Mouse (Mus musculus): ENCODE data around the gene Neurl1a. TPM values are rescaled to one million over a fixed set of nuclear protein-coding genes. Genes with fewer than 3 reads are reported as not detected.

The Neurl1a gene
- polyA plus RNA-seq, 1 experiment from 2014 or later, result 8.7 TPM

GRCm38 (mm10) chr19:47148267-47148847 lies 30.3 kb upstream of the Neurl1a start:
- Histone ChIP-seq H3K4me2 (replicated peaks) (no peak overlapping the region), H3K4me3 (no peak overlapping the region), H3K9ac (no peak overlapping the region), H3K36me3 (no peaks in the 10 kb centered on the region), H3K27ac (no peak overlapping the region), H3K4me1 (0 out of 2 replicates have a peak, but pooled peaks cover 4% of the 10 kb centered on the region), H3K9me3 (no peaks in the 10 kb centered on the region), H3K27me3 (0 out of 2 replicates have a peak, but pooled peaks cover 3% of the 10 kb centered on the region)
- 75% methylated on average over 5 of the region's 5 CpGs for WGBS
- ATAC-seq (ENCODE audit: insufficient number of reproducible peaks, insufficient read depth, low FRiP score, low TSS enrichment), result no peak

GRCm38 (mm10) chr19:47149854-47150253 lies 28.8 kb upstream of the Neurl1a start:
- 26% methylated on average over 4 of the region's 4 CpGs for WGBS
- Histone ChIP-seq H3K27ac (no peak overlapping the region), H3K4me3 (no peak overlapping the region), H3K4me1 (0 out of 2 replicates have a peak, but pooled peaks cover 4% of the 10 kb centered on the region), H3K9ac (no peak overlapping the region), H3K4me2 (replicated peaks) (no peak overlapping the region), H3K9me3 (no peaks in the 10 kb centered on the region), H3K36me3 (no peaks in the 10 kb centered on the region), H3K27me3 (0 out of 2 replicates have a peak, but pooled peaks cover 3% of the 10 kb centered on the region)
- no peak for ATAC-seq (ENCODE audit: insufficient number of reproducible peaks, insufficient read depth, low FRiP score, low TSS enrichment)

- H3K9ac ChIP-seq, result peak overlapping the region; percentile 33; the same call in 1 of the 2 replicates
- ATAC-seq (ENCODE audit: insufficient number of reproducible peaks, insufficient read depth, low FRiP score, low TSS enrichment), result no peak
- H3K27me3 ChIP-seq, result 0 out of 2 replicates have a peak, but pooled peaks cover 3% of the 10 kb centered on the region
- no peaks in the 10 kb centered on the region for H3K36me3 ChIP-seq
- 0 out of 2 replicates have a peak, but pooled peaks cover 4% of the 10 kb centered on the region for H3K4me1 ChIP-seq
- peak overlapping the region; percentile 27 for H3K4me3 ChIP-seq
- no peak overlapping the region for H3K27ac ChIP-seq
- WGBS, result 24% methylated on average over 32 of the region's 32 CpGs
- H3K4me2 ChIP-seq (replicated peaks), result peak overlapping the region; percentile 53
- no peaks in the 10 kb centered on the region for H3K9me3 ChIP-seq
Observed at GRCm38 (mm10) chr19:47151332-47152061, 27.1 kb upstream of the Neurl1a start.

GRCm38 (mm10) chr19:47152062-47152369 lies 26.6 kb upstream of the Neurl1a start:
- 62% methylated on average over 12 of the region's 12 CpGs for WGBS
- no peak for ATAC-seq (ENCODE audit: insufficient number of reproducible peaks, insufficient read depth, low FRiP score, low TSS enrichment)

GRCm38 (mm10) chr19:47153767-47154166 lies 24.9 kb upstream of the Neurl1a start:
- no peak overlapping the region for H3K9ac ChIP-seq
- WGBS, result 88% methylated on average over 7 of the region's 7 CpGs
- H3K4me1 ChIP-seq, result 0 out of 2 replicates have a peak, but pooled peaks cover 4% of the 10 kb centered on the region
- H3K4me2 ChIP-seq (replicated peaks), result no peak overlapping the region
- H3K4me3 ChIP-seq, result no peak overlapping the region
- no peaks in the 10 kb centered on the region for H3K9me3 ChIP-seq
- ATAC-seq (ENCODE audit: insufficient number of reproducible peaks, insufficient read depth, low FRiP score, low TSS enrichment), result no peak
- H3K27me3 ChIP-seq, result no peaks in the 10 kb centered on the region
- no peaks in the 10 kb centered on the region for H3K36me3 ChIP-seq
- no peak overlapping the region for H3K27ac ChIP-seq

More at GRCm38 (mm10) chr19:47152062-47152369, 26.6 kb upstream of the Neurl1a start:
- no peaks in the 10 kb centered on the region for H3K27me3 ChIP-seq
- peak overlapping the region; percentile 53 for H3K4me2 ChIP-seq (replicated peaks)
- no peaks in the 10 kb centered on the region for H3K36me3 ChIP-seq
- no peak overlapping the region for H3K27ac ChIP-seq
- H3K4me3 ChIP-seq, result peak overlapping the region; percentile 27
- H3K9me3 ChIP-seq, result no peaks in the 10 kb centered on the region
- H3K4me1 ChIP-seq, result 0 out of 2 replicates have a peak, but pooled peaks cover 4% of the 10 kb centered on the region
- 0 out of 2 replicates have a peak overlapping the region, but pooled peaks have one; percentile 33 for H3K9ac ChIP-seq

DNA sequence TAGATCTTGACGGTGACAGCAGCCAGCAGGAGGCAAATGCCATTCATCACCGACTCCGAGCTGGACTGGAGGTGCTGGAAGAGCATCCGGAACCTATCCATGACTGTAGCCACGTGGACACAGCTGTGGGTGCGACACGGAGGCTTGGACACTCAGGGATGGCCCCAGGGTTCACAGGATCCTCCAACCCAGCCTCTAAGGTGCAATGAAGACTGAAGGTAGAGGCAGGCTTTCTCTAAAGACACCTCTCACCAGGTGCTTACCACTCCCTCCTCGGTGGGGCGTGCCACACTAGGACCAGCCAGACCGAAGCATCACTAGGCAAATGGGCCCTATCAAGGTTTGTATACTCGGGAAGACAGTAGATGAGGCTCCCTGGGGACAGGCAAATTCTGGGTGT lies 21.0 kb upstream of the Neurl1a start, which contains the start of gene Calhm3:
TSS of gene Calhm3 (minus strand) at position 101 of the 400 bp plus-strand sequence.
- Histone ChIP-seq H3K27me3 (no peaks in the 10 kb centered on the region), H3K4me2 (replicated peaks) (no peak within 1 kb of the TSS), H3K9ac (no peak within 1 kb of the TSS), H3K36me3 (no peaks in the 10 kb centered on the region), H3K4me3 (no peak within 1 kb of the TSS), H3K9me3 (no peaks in the 10 kb centered on the region), H3K27ac (no peak within 1 kb of the TSS), H3K4me1 (no peaks in the 10 kb centered on the region)
- 81% methylated on average over 11 of the region's 11 CpGs for WGBS
- ATAC-seq (ENCODE audit: insufficient number of reproducible peaks, insufficient read depth, low FRiP score, low TSS enrichment), result no peak

DNA sequence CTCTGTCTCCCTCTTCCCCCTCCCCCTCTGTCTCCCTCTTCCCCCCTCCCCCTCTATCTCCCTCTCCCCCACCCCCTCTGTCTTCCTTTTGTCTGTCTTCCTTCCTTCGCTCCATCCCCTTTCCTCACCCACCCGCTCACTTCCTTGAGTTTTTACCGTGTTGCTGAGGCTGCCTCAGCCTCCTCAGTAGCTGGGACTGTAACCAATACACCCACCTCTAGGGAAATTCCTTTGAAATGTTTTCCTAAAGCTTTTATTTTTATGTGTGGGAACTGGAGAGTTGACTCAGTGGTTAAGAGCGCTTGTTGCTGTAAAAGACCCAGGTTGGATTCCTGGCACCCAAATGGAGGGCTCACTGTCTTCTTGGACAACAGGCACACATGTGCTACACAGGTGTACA lies 17.0 kb upstream of the Neurl1a start:
- Histone ChIP-seq H3K4me3 (no peak overlapping the region), H3K4me2 (replicated peaks) (no peak overlapping the region), H3K27ac (no peak overlapping the region), H3K27me3 (no peaks in the 10 kb centered on the region), H3K4me1 (no peaks in the 10 kb centered on the region), H3K36me3 (no peaks in the 10 kb centered on the region), H3K9me3 (no peaks in the 10 kb centered on the region), H3K9ac (no peak overlapping the region)
- WGBS, result 65% methylated on average over 4 of the region's 4 CpGs
- no peak for ATAC-seq (ENCODE audit: insufficient number of reproducible peaks, insufficient read depth, low FRiP score, low TSS enrichment)

- H3K27me3 ChIP-seq, result no peaks in the 10 kb centered on the region; the same call in 1 of the 2 replicates
Observed at GRCm38 (mm10) chr19:47163176-47163744, 15.4 kb upstream of the Neurl1a start.

DNA sequence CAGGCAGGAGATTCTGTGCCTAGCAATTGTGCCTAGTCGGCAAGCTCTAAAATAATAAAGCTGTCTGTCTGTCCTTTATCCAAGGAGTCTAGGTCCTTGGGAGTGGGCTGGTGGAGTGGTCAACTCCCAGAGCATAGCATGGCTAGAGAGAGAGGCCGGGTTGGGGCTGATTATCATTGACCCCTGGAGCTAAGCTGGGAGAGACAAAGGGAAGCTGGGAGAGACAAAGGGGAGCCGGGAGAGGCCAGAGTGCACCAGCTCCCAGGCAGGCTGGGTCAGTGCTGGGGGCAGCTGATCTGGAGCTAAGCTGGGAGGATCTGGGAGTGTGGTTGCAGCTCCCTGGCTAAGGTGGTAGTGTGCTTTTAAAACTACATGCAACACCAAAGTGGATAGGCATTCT lies 11.9 kb upstream of the Neurl1a start:
- ATAC-seq (ENCODE audit: insufficient number of reproducible peaks, insufficient read depth, low FRiP score, low TSS enrichment), result no peak
- WGBS, result 41% methylated on average over 3 of the region's 3 CpGs
- no peak overlapping the region for H3K4me3 ChIP-seq

More at GRCm38 (mm10) chr19:47163176-47163744, 15.4 kb upstream of the Neurl1a start:
- H3K4me3 ChIP-seq, result no peak overlapping the region
- 88% methylated on average over 6 of the region's 6 CpGs for WGBS
- no peaks in the 10 kb centered on the region for H3K4me1 ChIP-seq
- no peaks in the 10 kb centered on the region for H3K9me3 ChIP-seq
- ATAC-seq (ENCODE audit: insufficient number of reproducible peaks, insufficient read depth, low FRiP score, low TSS enrichment), result no peak
- H3K4me2 ChIP-seq (replicated peaks), result no peak overlapping the region
- no peak overlapping the region for H3K9ac ChIP-seq
- H3K27ac ChIP-seq, result no peak overlapping the region
- no peaks in the 10 kb centered on the region for H3K36me3 ChIP-seq

GRCm38 (mm10) chr19:47167617-47168214 lies 10.9 kb upstream of the Neurl1a start:
- Histone ChIP-seq H3K4me3 (no peak overlapping the region), H3K4me2 (replicated peaks) (peak overlapping the region; percentile 18; the same call in 1 of the 2 replicates), H3K4me1 (no peaks in the 10 kb centered on the region), H3K36me3 (no peaks in the 10 kb centered on the region), H3K27me3 (no peaks in the 10 kb centered on the region; the same call in 1 of the 2 replicates), H3K9me3 (no peaks in the 10 kb centered on the region), H3K9ac (no peak overlapping the region), H3K27ac (no peak overlapping the region)
- no peak for ATAC-seq (ENCODE audit: insufficient number of reproducible peaks, insufficient read depth, low FRiP score, low TSS enrichment)
- WGBS, result 46% methylated on average over 7 of the region's 7 CpGs

More for the DNA sequence above, 11.9 kb upstream of the Neurl1a start:
- Histone ChIP-seq H3K27me3 (no peaks in the 10 kb centered on the region; the same call in 1 of the 2 replicates), H3K4me2 (replicated peaks) (no peak overlapping the region), H3K9me3 (no peaks in the 10 kb centered on the region), H3K4me1 (no peaks in the 10 kb centered on the region), H3K9ac (no peak overlapping the region), H3K27ac (no peak overlapping the region), H3K36me3 (no peaks in the 10 kb centered on the region)

- WGBS, result 10% methylated on average over 13 of the region's 13 CpGs
- no peak for ATAC-seq (ENCODE audit: insufficient number of reproducible peaks, insufficient read depth, low FRiP score, low TSS enrichment)
- Histone ChIP-seq H3K27ac (no peak overlapping the region), H3K4me2 (replicated peaks) (peak overlapping the region; percentile 18), H3K27me3 (no peaks in the 10 kb centered on the region; the same call in 1 of the 2 replicates), H3K36me3 (no peaks in the 10 kb centered on the region), H3K9ac (no peak overlapping the region), H3K9me3 (no peaks in the 10 kb centered on the region), H3K4me3 (no peak overlapping the region), H3K4me1 (no peaks in the 10 kb centered on the region)
Observed at GRCm38 (mm10) chr19:47168223-47168622, 10.4 kb upstream of the Neurl1a start.

Data from embryonic facial prominence, embryonic 12.5 days (tissue).